Mouse (Mus musculus) ovary, adult 18-20 months (tissue): ENCODE measurements at regions not wholly inside any gene's neighbourhood (a gene's known extent, or its start where the extent isn't known, plus 50 kb on each side); places are given as distances from the start of the nearest gene placed in this dataset.

ENCODE experiments used
- DNase-seq: peaks from one replicate; pipeline ENCODE4 v3.0.0; 2022; ENCODE audit warnings: low spot score, mixed read lengths

DNA sequence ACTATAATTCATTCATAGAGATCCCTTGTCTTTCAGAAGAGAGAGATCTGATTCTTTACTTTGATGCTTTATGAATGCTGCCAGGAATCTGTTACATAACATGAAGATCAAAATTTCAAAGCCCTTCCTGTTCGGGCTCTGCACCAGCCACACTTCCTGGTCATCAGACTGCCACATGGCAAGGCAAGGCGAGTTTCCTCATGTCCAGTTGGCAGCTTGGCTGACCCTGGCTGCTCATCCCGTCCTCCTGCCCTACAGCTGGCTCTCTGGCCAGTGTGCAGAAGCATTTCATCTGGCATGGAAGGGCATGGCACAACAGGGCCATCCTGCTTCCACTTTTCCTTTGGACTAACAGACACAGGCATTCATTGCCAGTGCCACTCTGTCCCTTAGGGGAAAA is 292.2 kb upstream of the Slc24a5 start:
- no peak for DNase-seq

GRCm38 (mm10) chr2:124792633-124793036 is 275.3 kb upstream of the Slc24a5 start:
- no peak for DNase-seq

GRCm38 (mm10) chr2:124811709-124812108 is 256.2 kb upstream of the Slc24a5 start:
- DNase-seq, result no peak

DNA sequence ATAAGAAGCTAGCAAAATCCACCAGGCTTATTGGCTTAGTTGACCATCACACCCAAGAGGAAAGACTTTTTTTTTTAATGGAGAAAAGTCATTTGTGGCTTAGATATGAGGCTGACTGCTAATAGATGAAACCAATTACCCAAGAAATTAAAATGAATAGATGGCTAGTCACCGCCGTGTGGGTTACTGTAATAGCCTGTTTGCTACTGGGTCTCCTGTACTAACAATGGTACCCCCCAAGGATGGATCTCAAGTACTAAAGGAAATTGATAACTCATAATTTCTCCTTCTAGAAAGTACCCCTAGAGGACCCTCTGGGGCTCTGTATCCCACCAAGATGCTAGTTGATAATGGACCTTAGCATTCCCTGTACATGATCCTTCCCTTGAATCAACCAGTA is 251.1 kb upstream of the Slc24a5 start:
- no peak for DNase-seq

DNA sequence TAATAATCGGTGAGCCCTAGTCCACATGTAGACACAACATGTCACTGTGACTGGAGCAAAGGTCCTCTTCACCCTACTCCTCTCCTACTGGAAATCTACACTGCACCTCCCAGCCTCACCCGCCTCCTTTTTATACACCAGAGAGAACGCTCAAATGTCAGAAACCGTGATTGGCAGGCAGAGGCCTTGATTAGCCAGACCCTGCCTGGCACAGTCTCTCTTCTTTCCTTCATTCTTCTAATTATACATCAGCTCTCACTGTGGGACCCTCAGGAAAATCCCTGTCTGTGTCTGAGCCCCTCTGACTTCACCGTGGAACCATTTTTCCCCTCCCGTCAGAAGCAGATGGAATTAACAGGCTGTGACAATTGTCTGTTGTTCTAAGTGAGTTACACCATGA is 248.1 kb upstream of the Slc24a5 start:
- no peak for DNase-seq

- DNase-seq, result no peak
Observed at GRCm38 (mm10) chr2:124820821-124821220, 247.1 kb upstream of the Slc24a5 start.

DNA sequence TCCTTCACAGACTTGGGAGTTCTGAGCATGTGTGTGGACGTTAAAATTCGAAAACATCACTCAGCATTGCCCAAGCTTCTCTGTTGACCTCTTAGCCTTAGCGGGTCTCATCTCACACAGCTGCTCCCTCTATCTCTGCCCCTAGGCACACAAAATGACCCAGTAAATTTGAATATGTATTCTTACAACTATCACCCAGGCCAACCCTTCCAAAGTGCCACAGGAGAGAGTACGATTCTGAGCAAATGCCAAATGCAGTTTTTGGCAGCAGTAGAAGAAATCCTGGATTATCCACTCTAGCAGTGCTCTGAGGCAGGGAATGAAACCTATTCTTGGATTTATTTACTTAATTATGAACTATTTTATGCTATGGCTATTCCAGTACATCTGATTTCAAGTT is 246.6 kb upstream of the Slc24a5 start:
- no peak for DNase-seq

GRCm38 (mm10) chr2:124848812-124849211 is 219.1 kb upstream of the Slc24a5 start:
- no peak for DNase-seq

DNA sequence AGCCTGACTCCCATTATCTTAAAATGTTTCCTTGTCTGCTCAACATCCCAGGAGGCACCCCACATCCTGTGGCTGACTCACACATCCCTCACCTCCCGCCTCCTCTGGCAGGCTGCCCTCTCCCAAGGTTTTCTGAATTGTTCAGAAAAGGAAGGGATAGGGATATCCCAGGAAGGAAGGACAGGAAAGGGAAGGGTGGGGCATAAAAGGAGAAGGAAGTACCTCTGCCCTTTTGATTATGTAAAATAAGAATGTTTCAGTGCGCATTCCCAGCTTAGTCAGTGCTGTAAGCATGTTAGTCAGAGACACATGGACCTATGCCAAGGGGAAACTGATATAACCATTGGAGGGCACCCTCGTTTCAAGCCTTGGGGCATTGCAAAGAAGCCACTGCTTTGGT is 209.4 kb upstream of the Slc24a5 start:
- DNase-seq, result peak; percentile 16

GRCm38 (mm10) chr2:124888209-124888608 is 179.7 kb upstream of the Slc24a5 start:
- DNase-seq, result no peak

DNA sequence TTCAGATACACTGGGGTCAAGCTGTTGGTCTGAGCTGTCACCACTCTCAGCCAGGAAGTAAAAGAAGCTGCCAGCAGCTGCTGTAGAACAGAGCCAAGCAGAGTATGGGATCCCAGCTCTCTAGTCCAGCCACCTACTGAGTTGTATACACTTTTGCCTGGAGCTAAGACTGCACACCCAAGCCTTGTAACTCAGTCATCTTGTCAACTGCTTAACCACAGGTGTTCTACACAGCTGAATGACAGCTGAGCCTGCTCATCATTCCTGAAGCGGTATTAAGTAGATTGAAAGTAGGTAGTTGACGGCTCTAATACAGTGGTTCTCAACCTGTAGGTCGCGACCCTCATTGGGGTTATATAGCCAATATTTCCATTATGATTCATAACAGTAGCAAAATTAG is 172.9 kb upstream of the Slc24a5 start:
- DNase-seq, result no peak

DNA sequence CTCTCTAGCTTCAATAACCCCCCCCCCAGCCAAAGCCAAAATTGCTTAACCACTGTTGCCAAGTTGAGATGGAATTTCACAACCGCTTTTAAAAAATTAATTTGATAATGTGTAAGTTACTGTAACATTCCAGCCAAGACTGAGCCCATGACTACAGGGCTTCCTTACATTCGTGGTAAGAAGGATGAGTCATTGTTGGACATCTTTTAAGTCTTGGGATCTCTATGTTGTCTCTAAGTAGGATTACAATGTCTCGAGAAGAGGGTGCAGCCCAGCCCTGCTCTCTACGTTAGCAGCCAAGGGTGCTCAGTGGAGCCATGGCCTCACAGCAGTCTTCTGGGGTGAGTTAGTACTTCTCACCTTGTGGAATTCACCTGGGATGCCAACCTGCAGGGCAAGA is 164.4 kb upstream of the Slc24a5 start:
- DNase-seq, result no peak

DNA sequence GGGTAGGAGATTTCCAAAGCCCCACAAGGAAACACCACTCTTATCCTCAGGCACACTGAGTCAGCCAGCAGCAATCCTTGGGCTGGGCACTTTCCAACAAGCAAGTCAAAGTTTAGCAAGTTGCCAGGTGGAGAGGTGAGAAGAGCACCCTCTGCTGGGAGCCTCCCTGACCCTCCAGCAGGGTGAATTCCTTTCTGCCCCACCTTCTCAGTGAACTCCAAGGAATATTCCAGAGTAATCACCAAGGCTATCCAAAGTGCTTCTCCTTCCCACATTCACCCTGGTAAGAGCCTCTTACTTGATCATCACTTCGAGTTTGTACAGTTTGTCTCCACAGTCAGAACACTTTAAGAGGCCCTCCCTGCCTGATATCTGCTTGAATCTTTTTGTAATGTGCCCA is 162.8 kb upstream of the Slc24a5 start:
- DNase-seq, result no peak

- DNase-seq, result no peak
Observed at GRCm38 (mm10) chr2:124918986-124919761, 148.8 kb upstream of the Slc24a5 start.

DNA sequence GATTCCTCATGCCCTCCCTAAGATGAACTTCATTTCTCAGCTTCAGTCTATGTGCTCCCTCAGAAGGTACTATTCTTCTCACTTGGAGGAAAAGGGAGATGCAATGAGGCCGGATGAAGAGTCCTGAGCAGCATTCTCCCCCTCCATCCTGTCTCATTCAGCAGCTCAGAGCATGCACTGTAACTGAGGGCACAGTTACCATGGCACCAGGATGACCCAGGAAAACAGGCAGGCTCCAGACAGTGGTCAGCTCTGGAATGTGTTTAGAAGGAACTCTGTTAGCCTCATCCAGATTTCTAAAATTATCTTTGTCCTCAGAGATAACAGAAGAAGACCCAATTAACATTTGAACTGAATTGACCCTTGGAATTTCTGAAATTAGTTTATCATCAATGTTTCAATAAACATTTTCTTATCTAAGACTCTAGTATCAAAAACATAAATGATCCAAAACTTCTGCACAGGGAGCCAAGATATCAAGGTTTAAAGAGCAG is 148.1 kb upstream of the Slc24a5 start:
- peak; percentile 61 for DNase-seq

DNA sequence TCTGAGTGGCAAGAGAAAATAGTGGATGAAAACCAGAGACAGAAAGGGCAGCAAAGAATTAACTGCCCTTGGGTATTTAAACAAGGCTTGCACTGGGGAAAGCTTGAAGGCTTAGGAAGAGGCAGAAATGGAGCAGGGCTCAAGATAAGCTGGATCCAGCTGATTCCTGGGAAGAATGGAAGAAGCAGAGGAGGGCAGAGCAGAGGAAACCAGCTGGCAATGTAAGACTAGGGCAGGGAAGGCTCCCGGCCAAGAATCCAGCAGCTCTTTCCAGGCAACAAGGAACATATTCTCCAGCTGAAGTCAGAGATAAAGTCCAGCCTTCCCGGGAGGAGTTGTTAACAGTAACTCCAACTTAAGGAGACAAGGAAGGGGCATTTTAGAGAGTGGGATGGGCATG is 147.7 kb upstream of the Slc24a5 start:
- peak; percentile 38 for DNase-seq

- no peak for DNase-seq
Observed at GRCm38 (mm10) chr2:124927882-124928758, 139.8 kb upstream of the Slc24a5 start.

DNA sequence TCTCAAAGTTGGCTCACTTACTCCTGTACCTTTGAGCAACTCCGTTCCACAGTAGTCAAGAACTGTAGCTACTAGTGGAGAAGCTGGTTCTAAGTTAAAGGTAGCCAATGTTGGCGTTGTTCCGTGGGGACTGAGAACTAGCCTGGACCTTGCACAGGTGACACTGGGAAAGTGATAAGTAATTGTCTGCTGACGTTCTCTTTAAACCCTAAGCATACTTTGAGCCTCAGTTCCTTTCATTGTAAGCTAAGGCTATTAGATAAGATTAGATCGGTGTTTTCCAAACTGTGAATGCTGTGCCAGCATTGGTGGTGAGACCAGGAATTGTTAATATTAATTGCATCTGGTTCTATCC is 139.2 kb upstream of the Slc24a5 start:
- DNase-seq, result no peak

- DNase-seq, result no peak
Observed at GRCm38 (mm10) chr2:124930719-124931118, 137.2 kb upstream of the Slc24a5 start.

DNA sequence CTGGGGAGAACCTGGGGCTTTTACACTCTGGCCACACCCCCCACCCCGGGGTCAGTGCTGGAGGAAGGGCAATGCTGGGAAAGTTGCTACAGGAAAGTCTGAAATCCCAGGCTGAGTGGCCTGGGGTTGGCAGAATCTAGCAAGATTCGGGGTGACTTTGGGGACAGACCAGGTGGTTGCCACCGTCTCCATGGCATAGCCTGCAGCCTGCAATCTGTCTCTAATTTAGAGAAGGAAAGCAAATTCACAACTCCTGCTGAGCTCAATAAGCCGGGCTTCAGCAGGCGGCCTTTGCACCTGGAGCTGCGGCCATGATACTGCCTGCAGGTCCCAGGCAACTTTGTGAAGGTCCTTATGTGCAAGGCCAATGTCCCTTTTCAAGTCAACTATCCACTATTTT is 135.4 kb upstream of the Slc24a5 start:
- no peak for DNase-seq

DNA sequence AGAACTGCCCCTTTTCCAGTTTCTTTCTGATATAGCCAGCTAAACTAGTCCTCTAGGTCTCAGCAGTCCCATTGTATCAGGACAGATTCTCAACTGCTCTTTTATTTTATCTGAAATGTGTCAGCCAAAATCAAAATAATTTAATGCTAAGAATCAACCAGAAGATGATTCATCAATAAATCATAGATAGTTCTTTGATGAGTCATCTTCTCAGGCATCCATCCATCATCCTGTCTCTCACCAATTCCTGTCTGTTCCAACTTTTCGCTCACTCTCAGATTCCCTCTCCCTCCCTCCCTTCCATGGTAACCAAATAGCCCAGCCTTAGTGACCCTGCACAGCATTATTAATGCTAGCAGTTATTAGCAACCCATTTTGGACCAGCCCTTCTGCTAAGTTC is 134.0 kb upstream of the Slc24a5 start:
- DNase-seq, result no peak

DNA sequence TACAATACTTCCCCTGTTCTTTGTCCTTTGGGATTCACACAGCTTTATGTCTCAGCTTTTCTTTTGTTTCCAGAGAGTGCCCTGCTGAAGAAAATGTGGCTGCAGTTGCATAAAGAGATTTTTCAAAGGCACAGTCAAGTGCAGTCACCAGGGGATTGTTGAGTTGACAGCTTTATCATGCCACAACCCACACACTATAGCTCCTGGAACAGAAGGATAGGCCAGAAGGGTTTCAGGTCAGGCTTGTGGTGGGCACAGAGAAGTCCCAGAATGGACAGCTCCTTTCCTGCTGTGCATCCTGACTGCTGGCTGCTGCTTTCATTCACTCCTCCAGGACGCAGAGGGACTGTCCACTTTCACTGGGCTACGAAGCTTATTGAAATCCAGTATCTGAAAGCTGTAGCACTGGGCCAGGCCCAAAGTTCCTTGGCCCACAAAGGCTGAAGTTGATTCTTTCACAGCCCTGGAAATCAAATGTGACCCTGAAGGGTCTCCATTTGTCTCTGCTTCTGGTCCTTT is 119.6 kb upstream of the Slc24a5 start:
- no peak for DNase-seq

DNA sequence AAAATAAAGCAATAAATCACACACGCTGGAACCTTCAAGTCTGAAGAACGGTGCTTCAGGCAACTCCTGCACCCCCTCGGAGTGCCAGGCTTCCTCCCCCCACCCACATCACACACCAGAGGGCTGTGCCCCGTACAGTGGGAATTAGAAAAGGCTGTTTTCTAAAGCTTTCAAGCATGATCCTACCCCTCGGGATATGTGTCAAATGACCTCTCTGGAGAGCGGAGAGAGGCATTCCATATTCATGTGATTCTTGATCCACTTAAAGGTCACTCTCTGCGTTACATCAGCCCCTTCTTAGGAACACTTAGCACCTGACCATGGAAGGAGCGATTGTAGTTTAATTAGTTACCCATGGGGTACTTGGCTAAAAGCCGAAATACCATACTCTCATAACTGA is 119.1 kb upstream of the Slc24a5 start:
- no peak for DNase-seq
